Mouse (Mus musculus) forebrain, embryonic 11.5 days (tissue): ENCODE results near the gene Ctse. TPM values are rescaled to one million over a fixed set of nuclear protein-coding genes. Genes with fewer than 3 reads are reported as not detected.

Source experiments
- ATAC-seq: fragments of 200-750 bp; cut with Nextera tagmentation; replicated peaks from 2 replicates; pipeline ENCODE4 v1.8.0; 2017; ENCODE audit warnings: moderate TSS enrichment; ENCODE audit not compliant: low FRiP score
- DNase-seq: peaks from one replicate; pipeline ENCODE4 v3.0.0-alpha.2; 2017; ENCODE audit warnings: low spot score
- H3K27ac ChIP-seq: fragments of 300-500 bp; sonication (generic); 2 replicates; pipeline ENCODE4 v1.5.1; 2014; ENCODE audit warnings: low read depth, low read length
- H3K27me3 ChIP-seq: fragments of 300-500 bp; sonication (generic); 2 replicates; pipeline ENCODE4 v1.6.1; 2014; ENCODE audit warnings: mild to moderate bottlenecking, low read length, mixed read lengths; ENCODE audit not compliant: control insufficient read depth, insufficient read depth
- H3K36me3 ChIP-seq: fragments of 300-500 bp; sonication (generic); 2 replicates; pipeline ENCODE4 v1.6.1; 2014; ENCODE audit warnings: mild to moderate bottlenecking, low read length, moderate library complexity, mixed read lengths; ENCODE audit not compliant: control insufficient read depth, insufficient read depth
- H3K4me1 ChIP-seq: fragments of 300-500 bp; sonication (generic); replicated peaks from 2 replicates; pipeline ENCODE4 v1.6.1; 2014; ENCODE audit warnings: low read length, mixed read lengths; ENCODE audit not compliant: control insufficient read depth, insufficient read depth
- H3K4me2 ChIP-seq: fragments of 300-500 bp; sonication (generic); 2 replicates; pipeline ENCODE4 v1.6.1; 2014; ENCODE audit warnings: low read depth, mild to moderate bottlenecking, low read length, moderate library complexity, mixed read lengths; ENCODE audit not compliant: severe bottlenecking
- H3K4me3 ChIP-seq: fragments of 300-500 bp; sonication (generic); 2 replicates; pipeline ENCODE4 v1.5.1; 2014; ENCODE audit warnings: low read depth, low read length
- H3K9ac ChIP-seq: fragments of 300-500 bp; sonication (generic); 2 replicates; pipeline ENCODE4 v1.6.1; 2014; ENCODE audit warnings: low read length
- H3K9me3 ChIP-seq: fragments of 300-500 bp; sonication (generic); 2 replicates; pipeline ENCODE4 v1.6.1; 2016; ENCODE audit warnings: low read length, mixed read lengths; ENCODE audit not compliant: control insufficient read depth
- WGBS: fragments of 180-500 bp; shearing (Covaris S2); extraction: QIAGEN DNeasy Blood & Tissue Kit; methylation state at CpG from one replicate; pipeline ENCODE4 v1.1.7; 2014; 5-methylcytosine and 5-hydroxymethylcytosine counted together
- polyA plus RNA-seq: library from polyadenylated mRNA; unstranded; fragments of >200 nt; fragmentation: Nextera tagmentation; extraction: Ambion mirVana; gene quantifications from 2 replicates; pipeline ENCODE4 v1.2.1, GENCODE M21; 2014

Ctse gene
- polyA plus RNA-seq, result 0.35 TPM in 1 of 2 replicates, not detected in the other

GRCm38 (mm10) chr1:131637791-131638540 is at the start of gene Ctse:
Ctse (plus strand) TSS chr1:131638306.
- 86% methylated on average over 9 of the region's 9 CpGs for WGBS
- Histone ChIP-seq H3K9ac (no peak within 1 kb of the TSS), H3K4me3 (no peak within 1 kb of the TSS), H3K4me2 (no peak within 1 kb of the TSS), H3K9me3 (no peaks in the 10 kb centered on the region), H3K36me3 (no peaks in the 10 kb centered on the region), H3K27ac (no peak within 1 kb of the TSS), H3K4me1 (no peaks in the 10 kb centered on the region), H3K27me3 (no peaks in the 10 kb centered on the region)
- DNase-seq (no peak), ATAC-seq (no peak)

GRCm38 (mm10) chr1:131598905-131599304 is 39.2 kb upstream of the Ctse start, which contains the start of gene Avpr1b:
Avpr1b (plus strand) TSS chr1:131599239.
- DNase-seq, result no peak

GRCm38 (mm10) chr1:131600314-131600713 is 37.8 kb upstream of the Ctse start:
- H3K27ac ChIP-seq, result no peak overlapping the region
- no peaks in the 10 kb centered on the region for H3K4me1 ChIP-seq
- no peak overlapping the region for H3K4me2 ChIP-seq
- H3K9me3 ChIP-seq, result no peaks in the 10 kb centered on the region
- H3K4me3 ChIP-seq, result no peak overlapping the region
- no peak for DNase-seq
- no peaks in the 10 kb centered on the region for H3K36me3 ChIP-seq
- no peak overlapping the region for H3K9ac ChIP-seq
- ATAC-seq, result no peak
- H3K27me3 ChIP-seq, result peaks cover 2% of the 10 kb centered on the region; the same call in 1 of the 2 replicates
- WGBS, result 33% methylated on average over 11 of the region's 11 CpGs

More at GRCm38 (mm10) chr1:131598905-131599304, 39.2 kb upstream of the Ctse start, which contains the start of gene Avpr1b:
- H3K4me3 ChIP-seq, result no peak within 1 kb of the TSS
- peaks cover 2% of the 10 kb centered on the region; the same call in 1 of the 2 replicates for H3K27me3 ChIP-seq
- no peak within 1 kb of the TSS for H3K27ac ChIP-seq
- 57% methylated on average over 12 of the region's 12 CpGs for WGBS
- H3K4me2 ChIP-seq, result no peak within 1 kb of the TSS
- ATAC-seq, result no peak
- no peaks in the 10 kb centered on the region for H3K9me3 ChIP-seq
- no peak within 1 kb of the TSS for H3K9ac ChIP-seq
- no peaks in the 10 kb centered on the region for H3K36me3 ChIP-seq
- H3K4me1 ChIP-seq, result no peaks in the 10 kb centered on the region

GRCm38 (mm10) chr1:131606719-131607118 is 31.4 kb upstream of the Ctse start:
- DNase-seq, result no peak

GRCm38 (mm10) chr1:131612556-131613155 is 25.4 kb upstream of the Ctse start:
- ATAC-seq, result no peak
- H3K27me3 ChIP-seq, result no peaks in the 10 kb centered on the region
- no peak overlapping the region for H3K9ac ChIP-seq
- no peak overlapping the region for H3K4me3 ChIP-seq
- H3K9me3 ChIP-seq, result no peaks in the 10 kb centered on the region
- DNase-seq, result no peak
- no peak overlapping the region for H3K27ac ChIP-seq
- H3K4me1 ChIP-seq, result no peaks in the 10 kb centered on the region
- H3K36me3 ChIP-seq, result no peaks in the 10 kb centered on the region
- 66% methylated on average over 4 of the region's 4 CpGs for WGBS
- no peak overlapping the region for H3K4me2 ChIP-seq

More at GRCm38 (mm10) chr1:131606719-131607118, 31.4 kb upstream of the Ctse start:
- Histone ChIP-seq H3K27ac (no peak overlapping the region), H3K36me3 (no peaks in the 10 kb centered on the region), H3K4me2 (no peak overlapping the region), H3K9me3 (no peaks in the 10 kb centered on the region), H3K4me1 (no peaks in the 10 kb centered on the region), H3K4me3 (no peak overlapping the region), H3K9ac (no peak overlapping the region), H3K27me3 (no peaks in the 10 kb centered on the region)
- 89% methylated on average over 2 of the region's 2 CpGs for WGBS
- no peak for ATAC-seq

- 79% methylated on average over 16 of the region's 16 CpGs for WGBS
- Histone ChIP-seq H3K4me3 (no peak overlapping the region), H3K4me1 (no peaks in the 10 kb centered on the region), H3K9ac (no peak overlapping the region), H3K4me2 (no peak overlapping the region), H3K27me3 (no peaks in the 10 kb centered on the region), H3K9me3 (no peaks in the 10 kb centered on the region), H3K27ac (no peak overlapping the region), H3K36me3 (no peaks in the 10 kb centered on the region)
- DNase-seq (peak; percentile 83), ATAC-seq (no peak)
These were observed 24.6 kb upstream of the Ctse start for GRCm38 (mm10) chr1:131613361-131614133.

- H3K4me2 ChIP-seq, result no peak overlapping the region
- H3K27me3 ChIP-seq, result no peaks in the 10 kb centered on the region
- ATAC-seq, result no peak
- H3K4me1 ChIP-seq, result no peaks in the 10 kb centered on the region
- WGBS, result 89% methylated on average over 6 of the region's 6 CpGs
- no peak for DNase-seq
- H3K9me3 ChIP-seq, result no peaks in the 10 kb centered on the region; the same call in 1 of the 2 replicates
- no peak overlapping the region for H3K4me3 ChIP-seq
- H3K36me3 ChIP-seq, result no peaks in the 10 kb centered on the region
- no peak overlapping the region for H3K9ac ChIP-seq
- H3K27ac ChIP-seq, result no peak overlapping the region
These were observed 23.5 kb upstream of the Ctse start for GRCm38 (mm10) chr1:131614641-131615040.

- H3K27ac ChIP-seq, result no peak overlapping the region
- H3K9ac ChIP-seq, result no peak overlapping the region
- DNase-seq, result no peak
- no peak overlapping the region for H3K4me3 ChIP-seq
- no peaks in the 10 kb centered on the region for H3K4me1 ChIP-seq
- H3K27me3 ChIP-seq, result no peaks in the 10 kb centered on the region
- H3K9me3 ChIP-seq, result no peaks in the 10 kb centered on the region; the same call in 1 of the 2 replicates
- H3K4me2 ChIP-seq, result no peak overlapping the region
- WGBS, result 77% methylated on average over 1 of the region's 1 CpGs
- H3K36me3 ChIP-seq, result no peaks in the 10 kb centered on the region
- no peak for ATAC-seq
These were observed 22.0 kb upstream of the Ctse start for GRCm38 (mm10) chr1:131616131-131616530.
